Comparison of ENCODE assay signal across 8 mouse cellular contexts in the genomic region with DNA sequence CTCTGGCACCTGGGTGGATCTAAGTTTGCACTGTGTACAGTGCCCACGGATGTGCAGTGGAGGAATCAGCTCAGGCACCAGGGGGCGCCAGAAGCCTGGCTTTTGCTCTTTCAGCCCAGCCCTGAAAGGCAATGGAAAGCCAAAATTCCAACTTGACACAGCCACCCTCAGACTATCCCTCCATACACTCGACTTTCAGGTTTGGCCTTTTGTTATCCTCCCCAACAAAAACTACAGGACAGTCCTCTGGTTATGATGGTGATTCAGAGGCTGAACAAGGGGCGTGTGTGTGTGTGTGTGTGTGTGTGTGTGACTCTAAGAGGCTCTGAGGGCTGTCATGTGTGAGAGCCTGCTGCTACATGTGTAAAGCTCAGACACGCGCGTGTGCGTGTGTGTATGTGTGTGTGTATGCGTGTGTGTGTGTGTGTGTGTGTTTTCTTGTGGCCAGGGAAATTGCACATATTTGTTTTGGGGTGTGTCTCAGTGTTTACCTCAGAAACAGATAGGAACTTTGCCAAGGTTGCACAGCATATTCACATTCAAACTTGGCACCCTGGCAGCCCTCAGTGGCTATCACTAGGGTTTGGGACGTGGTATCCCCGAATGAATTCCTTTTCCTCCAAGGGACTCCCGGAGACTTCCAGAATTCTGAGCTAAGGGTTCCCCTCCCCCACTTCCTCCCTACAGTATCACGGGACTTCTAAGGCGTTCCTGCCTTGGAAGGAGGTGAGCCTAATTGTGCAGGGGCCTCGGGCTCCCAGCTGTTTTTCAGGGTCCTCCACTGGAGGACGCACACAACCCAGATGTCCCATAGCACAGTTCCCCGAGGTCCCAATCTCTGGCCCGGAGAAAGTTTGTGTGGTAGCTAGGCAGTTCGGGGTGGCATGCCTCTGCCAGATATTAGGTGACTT. TPM values are rescaled to one million over a fixed set of nuclear protein-coding genes. Genes with fewer than 3 reads are reported as not detected.
DNase-seq lines count a peak whose midpoint lies in the region; ATAC-seq lines count a peak whose summit lies in the region.

No protein-coding gene starts in this region.

- WGBS in embryonic facial prominence, embryonic 14.5 days: 9% methylated on average over 19 of the region's 19 CpGs
- WGBS in heart, embryonic 10.5 days: 3% methylated on average over 19 of the region's 19 CpGs
- 7% methylated on average over 19 of the region's 19 CpGs for WGBS in kidney, embryonic 14.5 days
- WGBS in liver, embryonic 13.5 days (ENCODE audit: insufficient replicate concordance): under 1% methylated on average over 19 of the region's 19 CpGs
- WGBS in stomach, embryonic 14.5 days: 8% methylated on average over 19 of the region's 19 CpGs

- H3K9me3 ChIP-seq in embryonic facial prominence, embryonic 14.5 days (ENCODE audit: control insufficient read depth, low read length): no peaks in the 10 kb centered on the region
- H3K9me3 ChIP-seq in heart, embryonic 10.5 days: no peaks in the 10 kb centered on the region
- no peaks in the 10 kb centered on the region for H3K9me3 ChIP-seq in kidney, embryonic 14.5 days (ENCODE audit: control insufficient read depth, low read length)
- H3K9me3 ChIP-seq in liver, embryonic 13.5 days (replicated peaks): no peaks in the 10 kb centered on the region
- no peaks in the 10 kb centered on the region for H3K9me3 ChIP-seq in stomach, embryonic 14.5 days (ENCODE audit: control insufficient read depth, low read depth, low read length)

- peaks cover 18% of the 10 kb centered on the region for H3K4me1 ChIP-seq in embryonic facial prominence, embryonic 14.5 days (ENCODE audit: control insufficient read depth, insufficient read depth, low read length)
- H3K4me1 ChIP-seq in heart, embryonic 10.5 days: peaks cover 27% of the 10 kb centered on the region
- H3K4me1 ChIP-seq in kidney, embryonic 14.5 days (ENCODE audit: control insufficient read depth, insufficient read depth, low read length): peaks cover 22% of the 10 kb centered on the region
- H3K4me1 ChIP-seq in liver, embryonic 13.5 days (replicated peaks): peaks cover 30% of the 10 kb centered on the region
- H3K4me1 ChIP-seq in stomach, embryonic 14.5 days (ENCODE audit: control insufficient read depth, insufficient read depth, low read length): peaks cover 14% of the 10 kb centered on the region

- peak overlapping the region; percentile 56 for H3K4me3 ChIP-seq in embryonic facial prominence, embryonic 14.5 days (ENCODE audit: low read depth, low read length)
- peak overlapping the region; percentile 72 for H3K4me3 ChIP-seq in heart, embryonic 10.5 days
- H3K4me3 ChIP-seq in kidney, embryonic 14.5 days (ENCODE audit: low read length): peak overlapping the region; percentile 43
- peak overlapping the region; percentile 72 for H3K4me3 ChIP-seq in liver, embryonic 13.5 days (replicated peaks)
- H3K4me3 ChIP-seq in stomach, embryonic 14.5 days (ENCODE audit: low read depth, low read length): peak overlapping the region; percentile 48

- DNase-seq in B cell, adult 2 months: peak; percentile 92 to 93
- peak; percentile 75 to 80 for DNase-seq in adrenal gland, postnatal 4 days (ENCODE audit: low spot score in 2 of 2)
- peak; percentile 91 for DNase-seq in embryonic facial prominence, embryonic 14.5 days (ENCODE audit: low spot score)
- peak; percentile 92 for DNase-seq in heart, embryonic 10.5 days (ENCODE audit: low spot score)
- peak; percentile 72 for DNase-seq in liver, embryonic 13.5 days
- peak; percentile 79 to 85 for DNase-seq in natural killer cell, adult 2 months (ENCODE audit: low spot score in 2 of 2)

- H3K4me2 ChIP-seq in embryonic facial prominence, embryonic 14.5 days (ENCODE audit: low read depth, low read length): peak overlapping the region; percentile 87
- peak overlapping the region; percentile 67 for H3K4me2 ChIP-seq in kidney, embryonic 14.5 days (replicated peaks; ENCODE audit: low read depth, low read length)
- H3K4me2 ChIP-seq in liver, embryonic 13.5 days: peak overlapping the region; percentile 93
- H3K4me2 ChIP-seq in stomach, embryonic 14.5 days (replicated peaks; ENCODE audit: low read depth, low read length): peak overlapping the region; percentile 66

- peak; percentile 85 for ATAC-seq in embryonic facial prominence, embryonic 14.5 days (ENCODE audit: low read depth)
- peak; percentile 80 for ATAC-seq in kidney, embryonic 14.5 days (ENCODE audit: low FRiP score, low TSS enrichment)
- ATAC-seq in liver, embryonic 13.5 days (ENCODE audit: low read depth): peak; percentile 63
- peak; percentile 77 for ATAC-seq in stomach, embryonic 14.5 days (ENCODE audit: insufficient number of reproducible peaks, insufficient read depth, low FRiP score, low read depth)

- no peaks in the 10 kb centered on the region for H3K27me3 ChIP-seq in embryonic facial prominence, embryonic 14.5 days (replicated peaks; ENCODE audit: control insufficient read depth, insufficient read depth, low read length)
- H3K27me3 ChIP-seq in heart, embryonic 10.5 days (ENCODE audit: insufficient read depth, poor library complexity, severe bottlenecking): no peaks in the 10 kb centered on the region
- no peaks in the 10 kb centered on the region for H3K27me3 ChIP-seq in kidney, embryonic 14.5 days (ENCODE audit: control insufficient read depth, insufficient read depth, low read length)
- no peaks in the 10 kb centered on the region for H3K27me3 ChIP-seq in liver, embryonic 13.5 days
- H3K27me3 ChIP-seq in stomach, embryonic 14.5 days (ENCODE audit: control insufficient read depth, insufficient read depth, low read length): no peaks in the 10 kb centered on the region

- H3K36me3 ChIP-seq in embryonic facial prominence, embryonic 14.5 days (ENCODE audit: control insufficient read depth, insufficient read depth, low read length): no peaks in the 10 kb centered on the region
- H3K36me3 ChIP-seq in heart, embryonic 10.5 days: peaks cover 4% of the 10 kb centered on the region; the same call in 1 of the 2 replicates
- no peaks in the 10 kb centered on the region for H3K36me3 ChIP-seq in kidney, embryonic 14.5 days (ENCODE audit: control insufficient read depth, insufficient read depth, low read length)
- no peaks in the 10 kb centered on the region for H3K36me3 ChIP-seq in liver, embryonic 13.5 days
- H3K36me3 ChIP-seq in stomach, embryonic 14.5 days (ENCODE audit: control insufficient read depth, insufficient read depth, low read length): no peaks in the 10 kb centered on the region

- peak overlapping the region; percentile 91 for H3K27ac ChIP-seq in embryonic facial prominence, embryonic 14.5 days (replicated peaks; ENCODE audit: low read depth, low read length)
- H3K27ac ChIP-seq in heart, embryonic 10.5 days: peak overlapping the region; percentile 93
- H3K27ac ChIP-seq in kidney, embryonic 14.5 days (ENCODE audit: low read depth, low read length): peak overlapping the region; percentile 90
- peak overlapping the region; percentile 87 for H3K27ac ChIP-seq in liver, embryonic 13.5 days
- H3K27ac ChIP-seq in stomach, embryonic 14.5 days (ENCODE audit: low read length): peak overlapping the region; percentile 88

- H3K9ac ChIP-seq in embryonic facial prominence, embryonic 14.5 days (ENCODE audit: low read depth, low read length): peak overlapping the region; percentile 75
- peak overlapping the region; percentile 64; the same call in 1 of the 2 replicates for H3K9ac ChIP-seq in kidney, embryonic 14.5 days (ENCODE audit: low read depth, low read length)
- peak overlapping the region; percentile 84 for H3K9ac ChIP-seq in liver, embryonic 13.5 days
- peak overlapping the region; percentile 41; the same call in 1 of the 2 replicates for H3K9ac ChIP-seq in stomach, embryonic 14.5 days (replicated peaks; ENCODE audit: low read depth, low read length)

RNA-seq across cellular contexts. Expression of a gene that starts 0.7 kb away (rescaled TPM):
- total RNA-seq in adrenal gland, postnatal 4 days (2021): 10 to 100 TPM; 72.7 to 78.0 TPM
- polyA plus RNA-seq in embryonic facial prominence, embryonic 14.5 days (2014; fragmentation: Nextera tagmentation; extraction: Ambion mirVana): 22.9 and 23.1 TPM in 2 replicates
- 22.5 and 28.1 TPM in 2 replicates for polyA plus RNA-seq in heart, embryonic 10.5 days (2016; fragmentation: Nextera tagmentation; extraction: Ambion mirVana)
- 14.0 and 18.9 TPM in 2 replicates for polyA plus RNA-seq in kidney, embryonic 14.5 days (2014; fragmentation: Nextera tagmentation; extraction: Ambion mirVana)
- polyA plus RNA-seq in liver, embryonic 13.5 days (2015; fragmentation: Nextera tagmentation; extraction: Ambion mirVana): 12.3 and 15.5 TPM in 2 replicates
- 24.7 and 26.5 TPM in 2 replicates for polyA plus RNA-seq in stomach, embryonic 14.5 days (2014; fragmentation: Nextera tagmentation; extraction: Ambion mirVana)

RNA-seq across cellular contexts. Expression of a gene that starts 21.2 kb away (rescaled TPM):
- total RNA-seq in adrenal gland, postnatal 4 days (2021): 100 to 1,000 TPM; 283 to 301 TPM
- polyA plus RNA-seq in embryonic facial prominence, embryonic 14.5 days (2014; fragmentation: Nextera tagmentation; extraction: Ambion mirVana): 137 and 145 TPM in 2 replicates
- polyA plus RNA-seq in heart, embryonic 10.5 days (2016; fragmentation: Nextera tagmentation; extraction: Ambion mirVana): 37.4 and 51.8 TPM in 2 replicates
- 44.2 and 54.9 TPM in 2 replicates for polyA plus RNA-seq in kidney, embryonic 14.5 days (2014; fragmentation: Nextera tagmentation; extraction: Ambion mirVana)
- 15.1 and 16.9 TPM in 2 replicates for polyA plus RNA-seq in liver, embryonic 13.5 days (2015; fragmentation: Nextera tagmentation; extraction: Ambion mirVana)
- polyA plus RNA-seq in stomach, embryonic 14.5 days (2014; fragmentation: Nextera tagmentation; extraction: Ambion mirVana): 98.0 and 99.3 TPM in 2 replicates

RNA-seq across cellular contexts. Expression of a gene that starts 24.6 kb away (rescaled TPM):
- total RNA-seq in adrenal gland, postnatal 4 days (2021): 10 to 100 TPM; 11.6 to 13.2 TPM
- 10.5 and 11.2 TPM in 2 replicates for polyA plus RNA-seq in embryonic facial prominence, embryonic 14.5 days (2014; fragmentation: Nextera tagmentation; extraction: Ambion mirVana)
- 7.7 and 8.8 TPM in 2 replicates for polyA plus RNA-seq in heart, embryonic 10.5 days (2016; fragmentation: Nextera tagmentation; extraction: Ambion mirVana)
- polyA plus RNA-seq in kidney, embryonic 14.5 days (2014; fragmentation: Nextera tagmentation; extraction: Ambion mirVana): 7.6 and 12.4 TPM in 2 replicates
- polyA plus RNA-seq in liver, embryonic 13.5 days (2015; fragmentation: Nextera tagmentation; extraction: Ambion mirVana): 5.0 and 6.3 TPM in 2 replicates
- 10.2 and 11.3 TPM in 2 replicates for polyA plus RNA-seq in stomach, embryonic 14.5 days (2014; fragmentation: Nextera tagmentation; extraction: Ambion mirVana)

RNA-seq across cellular contexts. Expression of a gene that starts 26.3 kb away (rescaled TPM):
- 10 to 100 TPM; 22.8 to 24.4 TPM for total RNA-seq in adrenal gland, postnatal 4 days (2021)
- 15.2 and 16.1 TPM in 2 replicates for polyA plus RNA-seq in embryonic facial prominence, embryonic 14.5 days (2014; fragmentation: Nextera tagmentation; extraction: Ambion mirVana)
- 11.4 and 12.6 TPM in 2 replicates for polyA plus RNA-seq in heart, embryonic 10.5 days (2016; fragmentation: Nextera tagmentation; extraction: Ambion mirVana)
- polyA plus RNA-seq in kidney, embryonic 14.5 days (2014; fragmentation: Nextera tagmentation; extraction: Ambion mirVana): 19.0 and 19.8 TPM in 2 replicates
- 1.5 and 2.1 TPM in 2 replicates for polyA plus RNA-seq in liver, embryonic 13.5 days (2015; fragmentation: Nextera tagmentation; extraction: Ambion mirVana)
- polyA plus RNA-seq in stomach, embryonic 14.5 days (2014; fragmentation: Nextera tagmentation; extraction: Ambion mirVana): 9.2 and 11.1 TPM in 2 replicates

Comparison
In these comparisons a context has a peak if more than half of its experiments do, and no peak if none do; other contexts are left out.
1. Peak in every context shown above with its lines: DNase-seq, ATAC-seq, H3K4me3 ChIP-seq and H3K27ac ChIP-seq.